Mouse (Mus musculus) c-Kit-positive CD71-positive TER-119-negative erythroid progenitor cells, embryonic 14.5 days (primary cell): ENCODE measurements around the gene Taf13.

Experiments
- DNase-seq: peaks from one replicate; pipeline ENCODE4 v3.0.0-alpha.2; 2013; ENCODE audit warnings: low read depth

Taf13 gene

GRCm38 (mm10) chr3:108572309-108573010 is 962 bp downstream of the Taf13 start:
- DNase-seq, result no peak

GRCm38 (mm10) chr3:108574018-108574417 is 2.5 kb downstream of the Taf13 start:
- DNase-seq, result no peak

DNA sequence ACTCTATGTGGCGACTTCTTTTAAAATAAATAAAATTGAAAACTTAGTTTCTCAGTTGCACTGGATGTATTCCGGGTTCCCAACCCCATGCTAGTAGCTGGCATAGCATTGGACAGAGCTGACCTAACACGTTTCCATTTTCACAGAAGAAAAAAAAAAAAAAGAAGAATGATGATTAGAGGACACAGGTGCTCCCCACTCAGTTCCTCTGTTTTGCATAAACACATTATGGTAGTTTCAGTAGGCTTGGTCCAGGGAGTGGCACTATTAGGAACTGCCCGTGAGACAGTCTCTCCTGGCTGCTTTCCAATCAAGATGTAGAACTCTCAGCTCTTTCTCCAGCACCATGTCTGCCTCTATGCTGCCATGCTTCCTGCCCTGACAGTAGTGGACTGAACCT is 13.1 kb downstream of the Taf13 start:
- DNase-seq, result no peak

DNA sequence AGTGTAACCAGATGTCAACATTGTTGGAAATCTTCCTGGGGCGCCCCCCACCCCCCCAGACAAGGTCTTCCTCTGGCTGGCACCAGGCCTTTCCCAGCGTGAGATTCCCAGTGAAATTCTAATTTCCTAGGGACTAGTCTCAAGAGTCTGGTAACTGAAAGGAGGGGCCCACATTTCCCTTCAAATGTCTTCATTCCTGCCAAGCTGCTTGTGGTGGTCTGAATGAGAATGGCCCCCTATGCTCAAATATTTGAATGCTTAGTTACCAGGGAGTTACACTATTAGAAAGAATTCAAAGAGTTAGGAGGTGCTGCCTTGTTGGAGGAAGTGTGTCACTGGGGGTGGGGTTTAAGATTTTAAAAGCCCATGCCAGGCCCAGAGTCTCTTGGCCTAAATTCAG is 16.9 kb downstream of the Taf13 start:
- no peak for DNase-seq

- DNase-seq, result peak; percentile 94
Observed at GRCm38 (mm10) chr3:108590786-108591529, 19.5 kb downstream of the Taf13 start, which contains the start of gene Wdr47. TSS of gene Wdr47 (plus strand) at chr3:108591279.

DNA sequence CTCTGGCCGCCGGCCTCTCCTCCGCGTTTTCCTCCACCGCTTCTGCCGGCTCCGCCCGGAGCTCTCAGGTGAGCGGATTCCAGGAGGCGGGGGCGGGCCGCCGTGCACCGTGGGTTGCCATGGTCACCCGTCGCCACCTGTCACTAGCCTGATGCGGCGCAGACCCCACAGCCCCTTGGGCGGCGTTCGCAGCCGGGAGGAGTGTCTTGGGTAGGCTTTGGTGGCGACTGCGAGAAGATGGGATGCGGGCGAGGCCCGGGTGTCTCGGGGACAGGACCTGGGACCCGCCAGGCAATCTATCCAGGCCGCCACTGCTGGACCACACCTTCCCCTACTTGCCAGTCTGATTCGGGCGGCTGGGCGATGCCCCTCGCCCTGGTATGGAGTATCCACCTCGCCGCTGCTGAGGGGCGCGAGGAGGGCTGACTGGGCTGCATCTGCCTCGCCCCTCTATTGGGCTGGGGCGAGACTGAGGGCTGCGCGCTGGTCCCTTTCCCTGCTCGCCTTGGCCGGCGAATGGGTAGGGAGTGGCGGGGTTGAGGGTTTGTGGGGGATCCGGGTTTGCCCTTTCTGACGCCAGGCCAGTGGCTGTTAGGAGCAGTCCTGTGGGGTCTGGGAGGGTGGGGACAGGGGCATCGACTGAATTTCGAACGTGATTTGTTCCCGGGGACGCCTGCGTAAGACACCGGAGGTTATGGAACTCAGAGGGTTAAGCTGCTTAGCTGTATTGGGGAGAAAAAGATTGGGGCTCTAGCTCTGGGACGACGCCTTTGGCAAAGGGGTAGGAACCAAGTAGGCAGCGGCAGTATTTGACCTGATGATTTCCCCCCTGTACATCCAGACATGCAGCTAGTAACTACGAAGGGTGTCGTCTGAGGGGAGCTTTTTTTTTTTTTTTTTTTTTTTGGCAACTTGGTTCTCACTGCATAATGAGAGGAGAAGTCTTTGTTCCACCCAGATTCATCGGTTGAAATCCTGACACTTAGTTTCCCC is 20.3 kb downstream of the Taf13 start:
- peak; percentile 22 for DNase-seq

GRCm38 (mm10) chr3:108608906-108609305 is 37.4 kb downstream of the Taf13 start:
- no peak for DNase-seq
